Mouse (Mus musculus) pancreas, adult 10 weeks (tissue): ENCODE results near the gene Cenpx. TPM values are rescaled to one million over a fixed set of nuclear protein-coding genes. Genes with fewer than 3 reads are reported as not detected.

Experiments used
- polyA plus RNA-seq: library from polyadenylated mRNA; stranded (reverse); fragments of 350-450 nt; fragmentation: Illumina TruSeq; extraction: RNeasy Lipid Tissue Mini Kit (QIAGEN cat#74804); gene quantifications from one replicate; pipeline ENCODE4 v1.2.3, GENCODE M21; 2015; ENCODE audit warnings: low read depth, low replicate concordance; ENCODE audit not compliant: insufficient read depth

The Cenpx gene
- polyA plus RNA-seq: 30.4 TPM

GRCm38 (mm10) chr11:120713580-120714518 is at the start of gene Cenpx, which contains the start of gene Lrrc45:
TSS of gene Cenpx (minus strand) at chr11:120713738.
TSS of gene Lrrc45 (plus strand) at chr11:120713925.

DNA sequence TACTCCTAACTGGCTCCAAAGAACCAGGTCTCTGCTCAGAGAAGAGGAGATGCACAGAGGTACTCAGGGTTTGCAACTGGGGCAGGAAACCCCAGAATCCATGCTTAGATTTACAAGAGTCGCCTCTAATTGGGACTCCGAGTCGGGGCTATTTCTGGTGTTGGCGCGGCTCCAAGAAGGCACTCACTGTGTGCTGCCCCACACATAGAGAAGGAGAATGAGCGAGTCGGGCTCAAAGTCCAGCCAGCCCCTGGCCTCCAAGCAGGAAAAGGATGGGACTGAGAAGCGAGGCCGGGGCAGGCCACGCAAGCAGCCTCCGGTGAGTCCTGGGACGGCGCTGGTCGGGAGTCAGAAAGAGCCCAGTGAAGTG is 49.1 kb upstream of the Cenpx start, which contains the start of gene Hmga1b:
Hmga1b (plus strand) TSS at position 123 of the 370 bp plus-strand sequence.

DNA sequence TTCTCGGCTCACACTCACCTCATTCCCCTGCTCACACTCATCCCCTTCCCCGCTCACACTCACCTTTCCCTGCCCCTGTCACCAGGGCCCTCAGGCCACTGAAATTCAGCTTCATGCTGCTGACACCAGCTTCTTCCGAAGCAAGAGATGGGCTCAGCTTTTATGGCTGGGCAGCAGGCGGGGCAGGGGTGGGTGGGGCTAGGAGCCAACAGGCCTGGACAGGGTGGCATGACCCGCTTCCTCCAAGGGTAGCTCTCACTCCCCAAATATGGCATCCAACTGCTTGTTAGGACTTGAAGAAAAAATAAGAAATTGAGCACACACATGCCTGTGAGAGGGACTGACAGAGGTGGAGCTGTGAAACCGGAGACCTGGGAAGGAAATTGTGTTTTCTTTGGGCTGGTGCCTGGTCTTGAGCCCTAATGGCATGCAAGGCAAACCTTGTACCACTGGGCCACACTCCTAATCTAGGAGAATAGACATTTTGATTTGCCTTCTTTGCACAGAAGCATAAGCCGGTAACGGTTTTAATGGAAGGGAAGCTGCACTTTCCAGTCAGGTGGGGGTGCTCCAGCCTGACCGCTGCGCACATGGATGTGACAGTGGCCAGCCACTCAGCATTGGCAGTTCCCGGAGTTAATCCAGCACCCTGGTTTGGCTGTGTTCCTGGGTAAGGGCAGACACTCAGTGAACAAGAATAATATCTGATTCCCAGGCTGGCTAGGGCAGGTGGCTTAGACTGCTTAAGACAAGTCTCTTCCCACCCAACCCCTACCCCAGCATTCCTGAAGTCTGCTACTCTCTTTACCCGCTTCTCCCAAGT is 18.5 kb upstream of the Cenpx start, which contains the start of gene Cbr2:
Cbr2 (minus strand) TSS at position 257 of the 823 bp plus-strand sequence.

DNA sequence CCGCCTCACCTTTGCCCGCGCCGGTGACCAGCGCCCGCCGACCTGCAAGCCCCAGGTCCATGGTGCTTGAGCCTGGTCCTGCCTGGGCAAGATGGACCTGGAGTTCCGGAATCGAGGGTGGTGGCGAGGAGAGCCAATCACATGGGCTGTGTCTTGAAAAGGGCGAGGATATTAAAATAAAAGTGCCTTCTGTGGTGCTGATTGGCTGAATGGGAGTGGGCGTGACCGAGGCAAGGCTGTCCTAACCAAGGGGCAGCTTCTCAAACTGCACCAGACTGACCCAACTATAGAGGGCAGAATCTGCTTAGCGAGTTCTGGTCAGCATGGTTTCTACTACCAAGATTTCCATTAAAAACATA is 13.6 kb upstream of the Cenpx start, which contains the start of gene Dcxr:
Dcxr (minus strand) TSS at position 113 of the 359 bp plus-strand sequence.

DNA sequence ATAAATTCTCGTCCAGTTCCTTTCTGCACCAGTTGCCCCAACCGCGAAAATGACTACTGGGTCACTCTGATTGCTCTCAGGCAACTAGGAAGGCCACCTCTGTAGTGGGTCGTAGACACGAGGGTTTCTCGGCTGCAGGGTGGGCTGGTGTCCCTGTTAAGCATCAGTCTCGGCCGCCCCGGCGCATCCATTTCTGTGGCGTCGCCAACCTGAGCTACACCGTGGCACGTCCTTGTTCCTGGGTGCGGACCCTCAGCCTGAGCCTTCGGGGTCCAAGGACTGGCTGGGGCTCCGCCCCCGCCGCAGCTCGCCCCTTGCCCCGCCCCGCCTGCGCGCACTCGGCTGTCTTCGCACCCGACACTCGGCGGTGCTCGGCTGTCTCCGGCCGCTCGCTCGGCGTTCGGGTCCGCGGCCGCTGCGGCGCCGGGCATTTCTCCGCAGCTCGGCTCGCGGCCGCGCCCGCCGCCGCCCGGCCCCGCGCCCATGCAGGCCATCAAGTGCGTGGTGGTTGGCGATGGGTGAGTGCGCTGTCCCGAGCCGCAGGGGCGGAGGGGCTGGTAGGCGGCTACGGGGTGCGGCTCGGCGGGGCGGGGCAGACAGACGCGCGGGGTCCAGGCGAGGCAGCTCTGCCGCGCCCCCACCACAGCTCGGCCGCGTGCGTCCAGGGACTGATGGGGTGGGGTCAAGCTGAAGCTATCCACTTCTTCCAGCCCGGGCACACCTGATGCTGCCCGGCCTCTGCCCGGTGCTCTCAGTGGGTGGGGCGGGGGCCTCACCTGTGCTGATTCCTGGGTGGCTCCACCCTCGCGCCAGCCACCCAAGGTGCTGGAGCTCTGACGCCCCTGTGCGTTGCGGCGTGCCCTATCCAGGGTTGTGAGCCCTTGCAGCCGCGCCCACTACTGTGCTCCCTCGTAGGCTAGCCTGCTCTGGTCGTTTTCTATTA is 7.9 kb upstream of the Cenpx start, which contains the start of gene Rac3:
Rac3 (plus strand) TSS at position 347 of the 943 bp plus-strand sequence.

DNA sequence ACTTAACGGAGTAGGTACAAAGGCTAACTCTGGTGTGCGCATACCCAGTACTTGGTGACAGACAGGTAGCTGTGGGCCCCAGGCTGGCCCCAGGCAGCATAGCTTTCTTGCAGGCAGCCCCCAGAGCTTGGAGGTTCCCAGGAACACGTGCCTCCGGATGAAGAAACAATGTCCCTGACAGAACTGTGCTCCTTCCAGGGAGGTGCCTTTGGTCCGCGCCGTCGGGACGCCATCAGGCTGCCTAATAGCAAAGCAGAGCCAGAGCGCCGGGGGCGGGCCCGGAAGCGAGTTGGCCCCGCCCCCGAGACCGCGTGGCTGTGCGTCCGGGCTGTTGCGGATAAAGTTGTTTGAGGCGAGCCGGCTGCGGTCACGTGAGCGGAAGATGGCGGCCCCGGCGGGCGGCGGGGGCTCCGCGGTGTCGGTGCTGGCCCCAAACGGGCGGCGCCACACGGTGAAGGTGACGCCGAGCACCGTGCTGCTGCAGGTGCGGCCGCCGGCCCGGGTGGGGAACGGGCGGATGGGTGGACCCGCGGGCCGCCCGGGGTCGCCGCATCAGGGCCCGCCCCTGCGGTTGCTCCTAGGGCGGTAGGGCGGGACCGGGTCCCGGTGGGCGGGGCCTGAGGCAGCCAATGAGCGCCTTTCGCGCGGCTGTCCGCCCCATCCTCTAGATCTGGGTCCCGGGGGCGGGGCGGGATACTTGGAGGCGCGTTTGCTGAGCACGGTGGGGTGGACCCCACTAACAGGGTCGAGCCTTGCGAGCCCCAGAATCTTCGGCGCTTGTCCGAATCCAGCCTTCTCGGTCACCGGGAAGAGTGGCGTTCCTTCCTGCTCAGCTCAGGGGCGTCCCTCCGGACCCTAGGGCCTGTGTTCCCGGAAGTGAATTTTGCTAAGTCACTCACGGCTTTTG is 40.6 kb downstream of the Cenpx start, which contains the start of gene Aspscr1:
Aspscr1 (plus strand) TSS at position 287 of the 907 bp plus-strand sequence.

DNA sequence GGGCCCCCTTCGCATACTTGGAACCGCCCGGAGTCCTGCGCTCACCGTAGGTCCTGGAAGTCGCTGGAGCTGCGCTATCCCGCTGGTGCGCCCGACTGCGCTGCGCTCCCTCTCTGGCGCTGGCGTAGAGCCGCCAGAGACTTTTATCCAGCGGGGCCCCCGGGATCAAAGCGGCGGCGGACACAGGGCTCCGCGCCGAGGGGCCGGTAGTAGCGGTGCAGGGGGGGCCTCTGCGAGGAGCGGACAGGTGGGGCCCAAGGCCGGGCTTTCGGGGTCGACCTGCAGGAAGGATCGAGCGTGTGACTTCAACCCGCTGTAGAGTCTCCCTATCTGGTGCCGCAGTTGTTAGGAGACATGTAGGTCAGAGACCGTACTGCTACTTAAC is 52.5 kb downstream of the Cenpx start, which contains the start of gene Notum:
Notum (minus strand) TSS at position 100 of the 385 bp plus-strand sequence.

Other genes starting within 250 kb of the Cenpx start
- 5.2 TPM for gene Arl16, start 246.1 kb downstream of the Cenpx start, polyA plus RNA-seq
- gene Mrpl12, start 229.1 kb downstream of the Cenpx start, polyA plus RNA-seq: 19.4 TPM
- 11.5 TPM for gene Slc25a10, start 221.9 kb downstream of the Cenpx start, polyA plus RNA-seq
- 2.1 TPM for gene Gcgr, start 183.0 kb downstream of the Cenpx start, polyA plus RNA-seq
- gene Mcrip1, start 164.0 kb downstream of the Cenpx start, polyA plus RNA-seq: 27.1 TPM
- not detected for gene Ppp1r27, start 162.6 kb downstream of the Cenpx start, polyA plus RNA-seq
- gene P4hb, start 140.5 kb downstream of the Cenpx start, polyA plus RNA-seq: 636 TPM
- gene Arhgdia, start 132.1 kb downstream of the Cenpx start, polyA plus RNA-seq: 79.0 TPM
- 13.4 TPM for gene Alyref, start 115.4 kb downstream of the Cenpx start, polyA plus RNA-seq
- gene Anapc11, start 115.3 kb downstream of the Cenpx start, polyA plus RNA-seq: 11.9 TPM
- gene Npb, start 105.3 kb downstream of the Cenpx start, polyA plus RNA-seq: not detected
- 38.6 TPM for gene Pcyt2, start 95.8 kb downstream of the Cenpx start, polyA plus RNA-seq
- 19.3 TPM for gene Sirt7, start 88.5 kb downstream of the Cenpx start, polyA plus RNA-seq
- gene Mafg, start 80.1 kb downstream of the Cenpx start, polyA plus RNA-seq: 11.0 TPM
- gene Pycr1, start 70.0 kb downstream of the Cenpx start, polyA plus RNA-seq: 24.5 TPM
- gene Myadml2, start 65.6 kb downstream of the Cenpx start, polyA plus RNA-seq: 1.4 TPM
- gene Notum, start 52.6 kb downstream of the Cenpx start, polyA plus RNA-seq: 0.81 TPM
- gene Aspscr1, start 40.8 kb downstream of the Cenpx start, polyA plus RNA-seq: 29.7 TPM
- 37.8 TPM for gene Lrrc45, start 187 bp upstream of the Cenpx start, polyA plus RNA-seq
- gene Rac3, start 7.7 kb upstream of the Cenpx start, polyA plus RNA-seq: 6.0 TPM
- 12.0 TPM for gene Dcxr, start 13.5 kb upstream of the Cenpx start, polyA plus RNA-seq
- gene Cbr2, start 18.4 kb upstream of the Cenpx start, polyA plus RNA-seq: 26.0 TPM
- gene Hmga1b, start 49.1 kb upstream of the Cenpx start, polyA plus RNA-seq: not detected
- gene Rfng, start 70.5 kb upstream of the Cenpx start, polyA plus RNA-seq: 22.7 TPM
- 35.2 TPM for gene Gps1, start 70.5 kb upstream of the Cenpx start, polyA plus RNA-seq
- gene Dus1l, start 82.7 kb upstream of the Cenpx start, polyA plus RNA-seq: 25.3 TPM
- gene Fasn, start 110.8 kb upstream of the Cenpx start, polyA plus RNA-seq: 22.9 TPM
- 4.3 TPM for gene Ccdc57, start 219.1 kb upstream of the Cenpx start, polyA plus RNA-seq
- not detected for gene Slc16a3, start 234.7 kb upstream of the Cenpx start, polyA plus RNA-seq